Mouse (Mus musculus) ES-E14 (cell line): ENCODE data around the gene Ago4. TPM values are rescaled to one million over a fixed set of nuclear protein-coding genes. Genes with fewer than 3 reads are reported as not detected.

Experiments
- DNase-seq: peaks from one replicate; pipeline ENCODE4 v3.0.0-alpha.2; 2013; ENCODE audit warnings: low read depth, low spot score
- H3K27ac ChIP-seq: 2 replicates; pipeline ENCODE4 v1.5.1; 2012; ENCODE audit warnings: low read depth, mild to moderate bottlenecking, low read length, moderate library complexity, mixed read lengths; ENCODE audit not compliant: poor library complexity, insufficient read depth, severe bottlenecking
- H3K36me3 ChIP-seq: 2 replicates; pipeline ENCODE4 v1.6.1; 2012; ENCODE audit warnings: mild to moderate bottlenecking, low read length, moderate library complexity, mixed read lengths; ENCODE audit not compliant: control insufficient read depth, poor library complexity, insufficient read depth, severe bottlenecking
- H3K4me1 ChIP-seq, 2 experiments: fragments of 150-350 bp in 1 of 2; sonication (generic) in 1 of 2; 2 replicates each; pipeline ENCODE4 v1.6.1; 2012; ENCODE audit warnings: low read length in 2 of 2, mild to moderate bottlenecking in 1 of 2, mixed read lengths in 1 of 2; ENCODE audit not compliant: control insufficient read depth in 2 of 2, insufficient read depth in 2 of 2, poor library complexity in 1 of 2
- H3K4me3 ChIP-seq, 2 experiments: fragments of 150-350 bp in 1 of 2; sonication (generic) in 1 of 2; 2 replicates each; pipeline ENCODE4 v1.5.1; 2012; ENCODE audit warnings: low read length in 2 of 2, low read depth in 1 of 2, mild to moderate bottlenecking in 1 of 2, mixed read lengths in 1 of 2; ENCODE audit not compliant: insufficient read depth in 1 of 2, poor library complexity in 1 of 2, severe bottlenecking in 1 of 2
- H3K9ac ChIP-seq: 2 replicates; pipeline ENCODE4 v1.6.1; 2012; ENCODE audit warnings: low read depth, mild to moderate bottlenecking, low read length, mixed read lengths; ENCODE audit not compliant: poor library complexity, insufficient read depth, severe bottlenecking
- H3K9me3 ChIP-seq: fragments of 150-350 bp; sonication (generic); 2 replicates; pipeline ENCODE4 v1.6.1; 2012; ENCODE audit warnings: low read depth, mild to moderate bottlenecking, low read length; ENCODE audit not compliant: control insufficient read depth, insufficient read depth
- CHD2 ChIP-seq: IDR thresholded peaks from 2 replicates; pipeline ENCODE4 v1.6.1; 2014; ENCODE audit warnings: mild to moderate bottlenecking, low read depth, low read length, inconsistent platforms
- HCFC1 ChIP-seq: IDR thresholded peaks from 2 replicates; pipeline ENCODE4 v1.6.1; 2012; ENCODE audit warnings: low read length, inconsistent platforms, borderline replicate concordance; ENCODE audit not compliant: insufficient read depth
- MAFK ChIP-seq: IDR thresholded peaks from 2 replicates; pipeline ENCODE4 v1.6.1; 2014; ENCODE audit warnings: mild to moderate bottlenecking, low read depth, low read length, inconsistent platforms; ENCODE audit not compliant: insufficient read depth
- ZC3H11A ChIP-seq: IDR thresholded peaks from 2 replicates; pipeline ENCODE4 v1.6.1; 2012; ENCODE audit warnings: low read depth, mild to moderate bottlenecking, inconsistent platforms, low read length, borderline replicate concordance
- ZNF384 ChIP-seq: IDR thresholded peaks from 2 replicates; pipeline ENCODE4 v1.6.1; 2012; ENCODE audit warnings: low read depth, low read length, inconsistent platforms
- in situ Hi-C, 2 experiments: fragments of 600-800 bp; cut with MboI; formaldehyde crosslinking; loops; one replicate each; pipeline ENCODE4 v1.15.1; 2025; ENCODE audit warnings: low sequenced_read_pairs in 2 of 2, inconsistent platforms in 1 of 2; ENCODE audit not compliant: unreplicated experiment in 2 of 2
- total RNA-seq: library from RNA; depleted of rRNA; stranded (reverse); fragments of 300-350 nt; gene quantifications from 2 replicates; pipeline ENCODE4 v1.2.3, GENCODE M21; 2012

Gene Ago4
- total RNA-seq, 1 experiment = 0.18 TPM

DNA sequence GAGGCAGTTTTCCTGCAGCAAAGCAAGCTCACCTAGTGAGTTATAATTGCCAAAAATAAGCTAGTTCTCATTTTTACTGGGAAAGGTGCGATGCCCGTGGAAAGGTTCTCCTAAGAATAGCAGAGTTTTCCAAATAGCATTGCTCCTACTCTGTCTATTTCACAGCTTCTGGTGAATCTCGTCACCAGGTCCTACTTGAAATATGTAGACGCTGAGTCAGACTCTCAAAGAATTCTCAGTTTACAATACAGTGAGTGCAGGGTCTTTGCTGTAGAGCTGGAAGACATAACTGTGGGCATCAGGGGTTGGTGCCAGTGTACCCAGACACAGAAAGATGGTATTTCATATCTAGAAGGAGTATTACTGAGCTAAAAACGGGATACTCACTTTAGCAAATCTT is 22.3 kb downstream of the Ago4 start:
- Histone ChIP-seq H3K4me3 (no peak overlapping the region), H3K4me1 (no peaks in the 10 kb centered on the region), H3K27ac (no peak overlapping the region), H3K36me3 (no peaks in the 10 kb centered on the region), H3K9me3 (no peaks in the 10 kb centered on the region), H3K9ac (no peak overlapping the region)
- in situ Hi-C loops = no loop called here
- no peak for TF ChIP-seq CHD2
- no peak for TF ChIP-seq ZC3H11A
- TF ChIP-seq ZNF384 = no peak
- no peak for TF ChIP-seq MAFK
- no peak for TF ChIP-seq HCFC1
- no peak for DNase-seq

DNA sequence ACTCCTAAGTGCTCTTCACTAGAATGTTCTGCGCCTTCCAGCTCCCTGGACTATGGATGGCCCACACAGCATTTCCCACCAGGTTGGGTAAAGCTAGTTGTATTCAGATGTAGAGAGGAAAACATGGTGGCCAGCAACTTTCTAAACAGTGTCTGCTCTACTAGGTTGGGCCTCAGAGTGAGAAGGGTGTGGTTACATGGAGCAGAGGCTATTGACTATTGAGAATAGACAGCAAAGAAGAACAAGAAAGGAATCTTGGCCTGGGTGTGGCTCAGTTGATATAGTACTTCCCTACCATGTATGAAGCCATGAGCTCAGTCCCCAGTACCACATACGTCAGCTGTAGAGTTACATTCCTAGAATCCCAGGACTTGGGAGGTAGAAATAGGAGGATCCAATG is 24.2 kb downstream of the Ago4 start:
- in situ Hi-C loops = no loop called here
- H3K9ac ChIP-seq = no peak overlapping the region
- H3K4me3 ChIP-seq = no peak overlapping the region
- no peaks in the 10 kb centered on the region for H3K4me1 ChIP-seq
- no peaks in the 10 kb centered on the region for H3K36me3 ChIP-seq
- no peak overlapping the region for H3K27ac ChIP-seq
- DNase-seq = no peak
- no peak for TF ChIP-seq ZNF384
- no peak for TF ChIP-seq HCFC1
- no peak for TF ChIP-seq CHD2
- no peak for TF ChIP-seq MAFK
- TF ChIP-seq ZC3H11A = no peak
- H3K9me3 ChIP-seq = no peaks in the 10 kb centered on the region

DNA sequence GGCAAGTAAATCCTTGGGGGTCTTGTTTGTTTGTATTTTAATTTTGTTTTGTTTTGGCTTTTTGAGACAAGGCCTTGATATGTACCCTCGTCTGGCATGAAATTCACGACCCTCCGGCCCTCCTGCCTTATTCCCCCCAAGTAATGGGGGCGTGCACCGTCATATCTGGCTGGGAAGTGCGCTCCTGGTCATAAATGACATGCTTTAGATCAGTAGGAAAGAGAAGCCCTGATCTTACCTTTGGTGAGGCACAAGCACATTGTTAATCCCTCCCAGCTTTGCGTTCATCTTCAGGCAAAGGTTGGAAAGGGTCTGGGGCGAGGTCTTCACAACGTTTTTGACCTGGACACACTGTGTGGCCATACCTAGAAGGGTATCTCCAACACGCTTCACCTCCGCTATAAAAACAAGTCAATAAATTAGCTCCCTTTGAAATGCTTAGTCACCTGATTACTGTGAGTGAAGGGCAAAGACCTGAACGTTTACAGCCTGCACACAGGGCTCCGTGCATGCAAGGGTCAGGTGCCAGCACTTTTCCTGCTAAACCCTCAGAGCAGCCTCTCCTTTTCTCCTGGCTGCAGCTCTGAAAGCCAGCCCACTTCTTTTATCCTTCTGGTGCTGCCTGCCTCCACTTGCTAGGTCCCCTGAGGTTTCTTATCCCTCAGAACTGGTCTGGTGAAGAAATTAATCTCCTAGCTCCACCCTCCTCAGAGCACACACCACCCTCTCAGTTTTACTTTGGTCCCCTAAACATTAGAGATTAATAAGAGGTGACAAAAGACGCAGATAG is 25.0 kb downstream of the Ago4 start:
- no peaks in the 10 kb centered on the region for H3K9me3 ChIP-seq
- H3K9ac ChIP-seq = no peak overlapping the region
- no peak overlapping the region for H3K27ac ChIP-seq
- H3K4me3 ChIP-seq = no peak overlapping the region
- no peaks in the 10 kb centered on the region for H3K4me1 ChIP-seq
- H3K36me3 ChIP-seq = no peaks in the 10 kb centered on the region
- TF ChIP-seq CHD2 (no peak), ZC3H11A (no peak), HCFC1 (no peak), MAFK (no peak), ZNF384 (no peak)
- DNase-seq = no peak
- in situ Hi-C loops = no loop called here

DNA sequence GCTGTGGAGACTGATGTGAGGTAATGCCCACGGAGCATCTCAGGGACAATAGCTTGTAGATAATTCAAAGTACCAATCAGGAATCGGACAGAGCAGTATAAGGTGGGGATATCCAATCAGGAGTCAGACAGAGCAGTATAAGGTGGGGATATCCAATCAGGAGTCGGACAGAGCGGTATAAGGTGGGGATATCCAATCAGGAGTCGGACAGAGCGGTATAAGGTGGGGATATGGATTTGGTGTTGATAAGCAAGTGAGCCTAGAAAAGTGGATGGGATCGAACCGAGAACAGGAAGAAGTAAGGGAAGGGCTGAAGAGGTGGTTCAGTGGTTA is 30.3 kb downstream of the Ago4 start:
- TF ChIP-seq CHD2 = peak; percentile 49; the same call in 1 of the 2 replicates
- no peak for TF ChIP-seq ZC3H11A
- TF ChIP-seq HCFC1 = no peak
- TF ChIP-seq ZNF384 = no peak
- no peak for TF ChIP-seq MAFK
- H3K4me1 ChIP-seq = no peaks in the 10 kb centered on the region
- H3K36me3 ChIP-seq = no peaks in the 10 kb centered on the region
- no peaks in the 10 kb centered on the region for H3K9me3 ChIP-seq
- DNase-seq = no peak
- in situ Hi-C loops = no loop called here
- H3K27ac ChIP-seq = no peak overlapping the region
- H3K9ac ChIP-seq = no peak overlapping the region
- H3K4me3 ChIP-seq = no peak overlapping the region
